Mouse (Mus musculus) R1 (cell line): ENCODE data around the gene Pxn.

ENCODE experiments used
- DNase-seq: peaks from one replicate; pipeline ENCODE4 v3.0.0-alpha.2; 2018; ENCODE audit warnings: low read depth, low spot score

The Pxn gene

DNA sequence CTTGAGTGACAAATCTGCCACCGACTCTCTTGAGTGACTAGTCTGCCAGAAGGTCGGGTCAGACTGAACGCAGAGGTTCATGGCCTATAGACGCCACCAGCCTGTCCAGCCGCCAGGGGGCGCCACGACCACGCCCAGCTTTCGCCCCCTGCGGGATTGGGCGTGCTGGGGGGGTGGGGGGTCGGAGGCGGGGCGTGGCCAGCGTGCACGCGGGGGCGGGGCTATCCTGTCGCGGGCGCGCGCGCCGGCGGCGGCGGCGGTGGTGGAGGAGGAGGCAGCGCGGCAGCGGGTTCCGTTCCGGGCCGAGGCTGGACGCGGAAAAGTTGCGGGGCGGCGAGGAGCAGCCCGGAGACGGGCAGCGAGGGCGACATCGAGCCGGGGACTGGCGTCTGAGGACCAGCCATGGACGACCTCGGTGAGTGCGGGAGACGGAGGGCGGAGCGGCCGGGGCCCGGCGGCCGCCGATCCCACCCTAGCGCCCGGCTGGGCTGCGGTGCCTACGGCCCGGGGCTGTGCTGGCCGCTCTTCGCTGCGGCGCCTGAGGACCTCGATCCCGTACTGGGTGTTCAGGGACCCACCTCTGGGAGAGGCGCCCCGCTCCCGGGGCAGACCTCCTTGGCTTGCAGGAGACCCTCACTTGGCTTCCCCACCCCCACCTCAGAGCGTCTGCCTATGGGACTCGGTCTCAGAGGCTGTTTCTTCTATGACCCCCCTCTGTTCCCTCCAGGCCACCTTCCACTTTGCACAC is at the start of gene Pxn:
Pxn (plus strand) TSS at position 223 of the 748 bp plus-strand sequence.
- DNase-seq = peak; percentile 89

DNA sequence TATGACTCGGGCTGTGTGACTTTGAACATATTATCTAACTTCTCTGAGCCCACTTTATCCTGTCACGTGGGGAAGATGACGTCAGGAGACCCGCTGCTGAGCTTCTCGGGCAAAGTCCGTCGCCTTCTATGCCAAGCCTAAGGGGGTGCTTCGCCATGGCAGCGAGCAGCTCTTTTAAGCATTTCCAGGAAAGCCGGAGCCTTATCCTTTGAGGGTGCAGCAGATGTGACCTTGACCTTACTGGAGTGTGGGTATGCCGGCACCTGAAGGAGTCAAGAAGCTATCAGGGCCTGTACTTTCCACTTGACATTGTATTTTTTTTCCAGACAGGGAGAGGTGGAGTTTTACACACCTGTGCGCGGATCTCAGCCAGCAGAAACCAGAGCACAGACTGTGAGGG is 47.6 kb upstream of the Pxn start:
- DNase-seq = no peak

DNA sequence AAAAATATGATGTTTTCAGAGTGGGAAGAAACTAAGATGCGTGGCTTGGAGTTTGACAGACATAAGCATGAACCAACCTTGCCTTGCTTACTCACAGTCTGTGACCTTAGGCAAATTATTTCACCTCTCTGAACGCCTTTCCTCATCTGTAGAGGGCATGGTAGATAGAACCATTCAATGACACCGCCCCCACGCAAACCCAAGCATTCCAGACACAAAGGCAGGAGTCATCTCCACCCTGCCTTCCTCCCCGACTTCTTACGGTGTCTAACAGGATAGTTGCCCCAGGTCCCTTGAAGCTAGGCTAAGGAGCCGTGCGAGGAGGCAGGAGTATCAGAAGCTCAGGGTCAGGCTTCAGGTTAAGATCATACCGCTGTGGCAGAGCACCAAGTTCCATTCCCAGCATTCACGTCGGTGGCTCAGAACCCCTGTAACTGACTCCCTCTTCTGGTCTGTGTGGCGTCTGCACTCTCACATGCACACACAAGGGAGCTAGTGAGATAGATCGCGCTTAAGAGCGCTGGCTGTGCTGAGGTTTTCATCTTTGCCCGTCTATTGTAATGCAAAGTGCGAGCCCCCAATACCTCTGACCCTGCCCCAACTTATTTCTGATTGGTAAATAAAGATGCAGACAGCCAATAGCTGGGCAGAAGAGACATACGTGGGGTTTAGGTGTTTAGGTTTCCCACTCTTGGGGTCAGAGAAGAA is 41.9 kb upstream of the Pxn start:
- DNase-seq = peak; percentile 99

DNA sequence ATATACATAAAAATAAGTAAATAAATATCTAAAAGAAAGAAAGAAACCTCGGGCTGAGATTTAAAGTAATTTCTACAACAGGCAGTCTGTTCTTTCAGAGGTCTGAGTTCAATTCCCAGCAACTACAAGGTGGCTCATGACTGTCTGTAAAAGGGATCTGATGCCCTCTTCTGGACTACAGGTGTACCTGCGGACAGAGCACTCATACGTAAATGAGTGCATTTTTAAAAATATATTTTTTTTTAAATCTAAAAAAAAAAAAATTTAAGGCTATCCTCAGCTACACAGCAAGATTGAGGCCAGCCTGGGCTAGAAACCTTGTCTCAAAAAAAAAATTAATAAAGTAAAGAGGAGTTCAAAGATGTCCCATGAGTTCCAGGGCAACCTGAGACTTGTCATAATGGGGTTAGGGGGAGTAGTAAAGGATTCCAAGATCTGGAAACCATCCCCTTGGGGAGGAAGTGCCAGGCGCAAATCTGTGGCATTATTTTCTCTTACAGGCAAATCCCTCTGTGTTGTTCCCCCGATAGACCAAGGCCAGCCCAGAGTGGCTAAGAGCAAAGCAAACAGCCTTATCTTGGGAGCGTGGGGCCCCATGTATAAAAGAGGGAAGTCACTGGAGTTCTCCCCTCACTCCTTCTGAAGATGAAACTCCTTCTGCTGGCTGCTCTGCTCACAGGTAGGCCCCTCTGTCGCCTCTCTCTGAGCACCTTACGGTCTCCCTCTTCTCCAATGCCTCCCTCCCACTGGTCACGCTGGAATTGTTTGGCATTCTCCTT is 40.6 kb upstream of the Pxn start, which contains the start of gene Pla2g1b:
Pla2g1b (plus strand) TSS at position 621 of the 779 bp plus-strand sequence.
- peak; percentile 75 for DNase-seq

DNA sequence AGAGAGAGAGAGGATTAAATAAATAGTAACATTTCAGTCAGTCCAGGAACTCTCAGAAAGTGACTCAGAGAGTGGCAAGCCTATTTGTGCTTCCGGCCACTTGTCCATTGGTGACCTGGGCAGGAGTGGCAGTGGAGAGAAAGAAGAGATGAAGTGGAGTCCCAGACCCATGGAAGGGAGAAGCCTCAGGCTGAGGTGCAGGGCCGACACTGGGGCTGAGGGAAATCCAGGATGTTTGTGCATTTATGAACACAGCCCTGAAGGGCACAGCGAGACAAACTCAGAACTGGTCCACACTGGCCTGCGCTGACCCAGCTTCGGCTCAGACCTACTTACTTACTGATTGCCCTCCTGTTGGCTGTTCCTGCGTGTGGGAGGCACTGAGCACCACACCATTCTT is 36.7 kb upstream of the Pxn start:
- no peak for DNase-seq

DNA sequence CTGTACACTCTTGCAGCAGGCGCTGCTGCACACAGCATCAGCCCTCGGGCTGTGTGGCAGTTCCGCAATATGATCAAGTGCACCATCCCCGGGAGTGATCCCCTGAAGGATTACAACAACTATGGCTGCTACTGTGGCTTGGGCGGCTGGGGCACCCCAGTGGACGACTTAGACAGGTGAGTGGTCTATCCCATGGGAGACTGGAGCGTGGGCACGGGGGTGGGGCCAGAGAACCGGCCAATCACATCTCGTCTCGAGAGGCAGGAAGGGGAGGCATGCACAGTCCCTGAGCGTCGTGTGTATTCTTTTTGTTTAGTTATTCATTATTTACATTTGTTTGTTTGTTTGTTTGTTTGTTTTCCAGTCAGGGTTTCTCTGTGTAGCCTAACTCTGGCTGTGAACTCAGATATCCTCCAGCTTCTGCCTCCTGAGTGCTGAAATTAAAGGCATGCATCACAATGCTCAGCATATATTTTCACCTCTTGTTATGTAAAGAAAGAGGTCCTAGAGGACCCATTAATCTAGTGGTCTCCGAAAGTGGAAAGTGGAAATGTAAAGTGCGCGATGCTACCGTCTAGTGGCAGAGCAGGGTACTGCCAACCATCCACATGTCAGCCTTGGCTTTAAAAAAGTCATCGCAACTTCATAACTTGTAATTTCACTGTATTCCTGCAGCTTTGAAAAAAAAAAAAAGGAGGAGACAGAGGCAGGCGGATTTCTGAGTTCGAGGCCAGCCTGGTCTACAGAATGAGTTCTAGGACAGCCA is 35.5 kb upstream of the Pxn start:
- DNase-seq = peak; percentile 63

DNA sequence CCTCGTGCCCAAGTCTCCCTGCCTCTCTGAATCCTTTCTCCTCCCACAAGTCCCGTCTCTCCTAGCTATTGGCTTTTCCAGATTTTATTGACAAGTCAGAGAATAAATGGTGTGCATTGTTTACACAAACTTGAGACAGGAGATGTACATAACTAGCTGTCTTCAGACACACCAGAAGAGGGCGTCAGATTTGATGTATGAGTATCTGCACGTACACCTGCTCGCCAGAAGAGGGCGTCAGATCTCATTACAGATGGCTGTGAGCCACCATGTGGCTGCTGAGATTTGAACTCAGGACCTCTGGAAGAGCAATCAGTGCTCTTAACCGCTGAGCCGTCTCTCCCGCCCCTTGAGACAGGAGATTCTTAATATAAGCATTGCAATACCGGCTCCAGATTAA is 33.3 kb upstream of the Pxn start:
- DNase-seq = peak; percentile 54

DNA sequence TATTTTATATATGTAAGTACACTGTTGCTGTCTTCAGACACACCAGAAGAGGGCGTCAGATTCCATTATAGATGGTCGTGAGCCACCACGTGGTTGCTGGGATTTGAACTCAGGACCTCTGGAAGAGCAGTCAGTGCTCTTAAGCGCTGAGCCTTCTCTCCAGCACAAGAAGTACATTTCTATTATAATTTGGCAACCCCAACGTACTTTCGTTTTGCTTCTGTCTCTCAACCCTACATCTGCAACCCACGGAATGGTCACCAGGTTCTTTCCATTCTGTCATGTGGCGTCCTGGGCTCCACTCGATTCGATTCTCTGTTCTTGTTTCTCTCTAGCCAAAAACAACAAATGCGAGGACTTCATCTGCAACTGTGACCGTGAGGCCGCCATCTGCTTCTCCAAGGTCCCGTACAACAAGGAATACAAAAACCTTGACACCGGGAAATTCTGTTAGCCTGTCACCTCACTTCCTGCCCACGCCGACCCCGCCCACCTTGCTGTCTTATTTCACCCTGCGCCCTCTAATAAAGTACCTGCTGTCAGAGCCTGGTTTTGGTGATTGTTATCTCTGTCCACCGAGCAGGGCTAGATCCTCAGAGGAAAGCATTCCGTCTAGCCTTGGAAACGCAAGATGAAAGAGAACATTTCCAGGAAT is 32.2 kb upstream of the Pxn start:
- DNase-seq = peak; percentile 61

DNA sequence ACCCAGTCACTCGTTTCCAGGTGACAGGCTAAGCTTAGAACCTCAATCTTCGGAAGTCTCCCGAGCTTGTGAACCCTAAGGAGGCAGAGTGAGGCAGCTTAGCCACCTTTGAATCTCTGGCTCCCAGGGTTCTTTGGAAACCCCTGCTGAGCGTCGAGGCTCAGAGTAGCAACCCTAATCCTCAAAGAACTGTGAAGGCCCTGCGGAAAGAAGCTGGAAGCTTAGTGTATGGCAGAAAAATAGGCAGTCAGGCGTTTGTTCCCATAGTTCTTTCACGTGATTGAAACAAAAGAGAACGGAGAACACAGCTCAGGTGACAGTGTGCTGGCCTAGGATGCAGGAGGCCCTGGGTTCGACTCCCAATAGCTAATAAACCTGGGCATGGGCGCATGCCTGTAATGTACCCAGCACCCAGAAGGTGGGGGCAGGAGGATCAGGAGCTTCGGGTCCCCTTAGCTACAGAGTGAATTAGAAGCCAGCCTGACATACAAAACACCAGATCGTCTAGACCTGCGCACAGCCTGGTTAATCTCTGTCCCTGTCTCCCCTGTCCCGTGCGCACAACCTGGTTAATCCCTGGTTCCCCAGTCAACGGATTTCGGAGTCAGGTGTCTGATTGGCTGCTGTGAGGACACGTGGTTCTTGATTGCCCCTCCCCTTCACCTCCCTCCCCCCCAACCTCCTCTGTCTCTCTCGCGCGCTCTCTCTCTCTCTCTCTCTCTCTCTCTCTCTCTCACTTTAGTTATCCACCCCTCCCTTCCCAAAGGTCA is 31.0 kb upstream of the Pxn start:
- DNase-seq = peak; percentile 93

DNA sequence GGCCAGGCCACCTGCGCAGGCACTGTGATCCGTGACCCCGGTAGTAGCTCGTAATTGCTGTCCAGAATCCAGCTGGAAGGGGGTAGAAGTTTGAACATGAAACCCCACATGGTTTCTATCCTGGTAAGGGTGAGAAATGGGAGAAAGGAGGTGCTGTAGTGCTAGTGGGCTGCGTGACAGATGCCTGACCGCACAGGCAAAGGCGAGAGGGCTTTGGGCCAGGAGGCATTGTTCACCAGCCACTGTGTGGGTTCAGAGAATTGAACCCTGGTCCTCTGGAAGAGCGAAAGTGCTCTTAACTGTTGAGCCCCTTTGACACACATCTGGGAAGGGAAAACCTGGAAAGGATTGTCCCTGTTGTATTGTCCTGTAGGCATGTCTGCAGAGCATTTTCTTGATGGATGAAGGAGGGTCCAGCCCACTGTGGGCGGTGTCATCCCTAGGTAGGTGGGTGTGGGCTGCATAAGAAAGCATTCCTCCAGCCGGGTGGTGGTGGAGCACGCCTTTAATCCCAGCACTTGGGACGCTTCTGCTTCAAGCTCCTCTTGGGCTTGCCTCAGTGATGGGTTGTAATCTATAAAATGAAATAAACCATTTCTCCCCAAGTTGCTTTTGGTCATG is 30.3 kb upstream of the Pxn start:
- DNase-seq = peak; percentile 98

DNA sequence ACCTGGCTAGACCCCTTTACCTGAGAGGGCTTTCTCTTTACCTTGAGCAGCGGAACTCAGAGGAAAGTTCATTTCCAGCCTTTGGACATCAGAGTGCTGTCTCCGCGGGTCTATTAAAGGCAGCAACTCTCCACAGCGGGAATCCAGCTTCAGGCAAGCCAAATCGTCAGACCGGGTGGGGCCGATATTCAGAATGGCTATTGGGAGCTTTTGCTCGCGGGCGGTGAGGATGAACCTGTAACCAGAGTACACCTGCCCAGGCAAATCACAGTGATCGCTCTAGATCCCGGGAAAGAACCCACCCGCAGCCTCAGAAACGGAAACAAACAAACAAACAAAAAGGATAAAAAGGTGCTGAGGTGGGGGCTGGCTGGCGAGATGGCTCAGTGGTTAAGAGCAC is 26.9 kb upstream of the Pxn start:
- peak; percentile 82 for DNase-seq

DNA sequence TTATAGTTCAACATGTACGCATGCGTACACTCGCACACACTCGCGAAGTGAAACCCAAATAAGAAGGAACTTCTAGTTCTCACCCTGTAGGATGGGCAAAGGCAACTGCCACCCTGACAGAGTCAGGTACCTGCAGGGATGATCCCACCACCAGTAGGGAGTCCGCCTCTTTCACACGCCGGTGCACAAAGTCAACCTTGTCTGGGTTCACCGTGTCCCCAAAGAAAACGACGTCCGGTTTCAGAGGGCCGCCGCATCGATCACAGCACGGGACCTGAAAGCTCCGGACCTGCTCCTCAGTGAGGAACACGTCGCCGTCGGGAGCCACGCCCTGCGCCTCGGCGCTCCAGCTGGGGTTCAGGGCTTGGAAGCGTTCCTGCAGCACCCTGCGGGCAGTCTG is 26.4 kb upstream of the Pxn start:
- DNase-seq = peak; percentile 60

DNA sequence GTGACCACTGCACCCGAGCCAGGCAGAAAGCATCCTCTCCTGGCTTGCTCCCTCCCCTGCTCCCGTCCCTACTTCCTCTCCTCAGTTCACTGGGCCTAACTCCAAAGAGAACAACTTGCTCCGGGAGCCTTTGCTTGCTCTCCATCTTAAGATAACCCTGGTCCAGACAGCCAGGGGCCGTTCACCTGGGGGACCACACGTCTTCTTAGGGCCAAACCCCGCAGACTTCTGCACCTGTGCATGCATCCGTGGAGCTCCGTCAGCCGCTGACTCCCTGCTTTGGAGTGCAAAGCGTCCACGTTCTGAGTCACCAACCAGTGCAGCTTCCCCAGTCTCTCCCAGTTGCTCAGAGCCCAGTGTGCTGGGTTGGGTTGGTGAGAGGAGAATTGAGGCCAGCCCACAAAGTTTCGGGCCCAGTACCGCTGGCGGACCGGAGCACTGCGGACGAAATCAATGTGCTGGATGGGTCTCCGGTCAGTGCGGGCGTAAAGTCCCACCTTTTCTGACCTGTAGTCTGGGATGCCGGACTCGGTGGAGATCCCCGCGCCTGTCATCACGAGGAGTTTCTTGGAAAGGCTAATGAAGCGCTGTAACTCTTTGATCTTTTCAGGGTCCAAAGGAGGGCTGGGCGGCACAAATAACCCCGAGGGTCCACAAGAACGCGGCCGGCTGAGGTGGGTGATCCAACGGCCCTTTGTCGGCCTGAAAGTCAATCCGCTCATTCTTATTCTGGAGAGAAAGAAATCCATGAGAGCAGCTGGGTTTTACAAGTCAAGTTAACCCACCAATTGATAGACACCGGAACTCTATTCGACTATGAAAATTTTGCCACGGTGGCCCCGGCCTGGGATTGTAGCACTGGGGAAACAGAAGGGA is 23.8 kb upstream of the Pxn start:
- no peak for DNase-seq

DNA sequence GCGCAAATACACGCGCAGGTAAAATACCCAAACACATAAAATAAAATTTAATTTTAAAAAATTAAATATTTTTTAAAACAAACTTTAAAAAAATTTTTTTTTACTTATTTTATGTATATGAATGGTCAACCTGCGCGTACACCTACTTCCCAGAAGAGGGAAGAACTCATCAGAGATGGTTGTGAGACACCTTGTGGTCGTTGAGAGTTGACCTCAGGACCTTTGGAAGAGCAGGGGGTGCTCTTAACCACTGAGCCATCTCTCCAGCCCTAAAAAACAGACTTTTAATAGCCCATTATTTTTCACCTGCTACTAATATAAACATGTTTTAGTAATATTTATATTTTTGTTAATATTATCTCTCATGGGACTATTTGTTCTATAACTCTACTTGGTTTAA is 23.1 kb upstream of the Pxn start:
- peak; percentile 79 for DNase-seq

DNA sequence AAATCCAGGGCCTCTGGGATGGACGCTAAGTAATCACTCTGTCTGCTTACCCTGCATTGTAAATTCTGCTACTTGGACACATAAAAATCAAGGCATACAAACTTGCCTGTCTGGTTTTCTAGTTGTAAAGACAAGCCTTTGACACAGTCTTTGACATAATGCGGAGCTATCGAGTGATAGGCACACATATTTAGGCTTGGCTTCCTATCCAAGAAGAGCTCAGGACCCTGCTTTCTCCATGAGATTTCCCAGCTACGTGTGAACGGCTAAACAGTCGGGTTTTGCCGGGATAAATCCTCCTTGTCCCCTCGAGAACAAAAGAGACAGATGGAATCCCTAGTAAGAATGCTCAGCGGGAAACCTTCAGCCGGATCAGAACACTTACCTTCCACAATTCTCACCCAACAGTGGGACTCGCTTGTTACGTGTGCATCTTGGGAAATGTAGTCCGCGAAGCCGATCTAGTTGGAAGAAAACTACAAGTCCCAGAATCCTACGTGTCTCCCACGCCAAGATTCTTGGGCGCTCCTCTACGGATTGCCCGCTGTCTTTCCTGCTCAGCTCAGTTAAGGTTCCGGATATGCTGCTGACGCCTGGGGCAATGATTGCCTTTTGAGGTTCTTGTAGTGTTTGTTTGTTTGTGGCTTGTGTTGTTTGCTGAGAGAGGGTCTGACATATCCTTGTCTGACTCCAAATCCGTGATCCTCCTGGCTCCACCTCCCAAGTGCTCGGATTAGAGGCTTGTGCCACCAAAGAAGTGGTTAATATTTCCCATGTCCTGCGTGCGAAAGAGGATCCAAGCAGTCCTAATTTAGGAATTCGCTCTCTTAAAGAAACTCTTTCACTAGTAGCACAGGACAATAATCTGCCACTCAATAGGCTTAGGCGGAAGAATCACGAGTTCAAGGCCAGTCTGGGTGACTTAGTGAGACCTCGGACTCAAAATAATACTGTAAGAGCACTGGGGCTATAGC is 22.2 kb upstream of the Pxn start, which contains the start of gene Sirt4:
Sirt4 (minus strand) TSS at position 779 of the 974 bp plus-strand sequence.
- DNase-seq = peak; percentile 99

DNA sequence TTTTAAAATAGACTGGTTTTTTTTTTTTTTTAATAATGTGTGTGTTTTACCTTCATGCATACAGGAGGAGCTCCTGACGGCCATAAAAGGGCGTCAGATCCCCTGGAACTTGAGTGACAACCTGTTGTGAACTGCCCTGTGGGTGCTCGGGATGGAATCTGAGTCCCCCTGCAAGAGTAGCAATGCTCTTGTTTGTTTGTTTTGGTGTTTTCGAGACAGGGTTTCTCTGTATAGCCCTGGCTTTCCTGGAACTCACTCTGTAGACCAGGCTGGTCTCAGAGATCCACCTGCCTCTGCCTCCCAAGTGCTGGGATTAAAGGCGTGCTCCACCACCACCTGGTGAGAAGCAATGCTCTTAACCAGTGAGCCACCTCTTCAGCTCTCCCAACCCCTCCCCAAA is 21.5 kb upstream of the Pxn start:
- no peak for DNase-seq

DNA sequence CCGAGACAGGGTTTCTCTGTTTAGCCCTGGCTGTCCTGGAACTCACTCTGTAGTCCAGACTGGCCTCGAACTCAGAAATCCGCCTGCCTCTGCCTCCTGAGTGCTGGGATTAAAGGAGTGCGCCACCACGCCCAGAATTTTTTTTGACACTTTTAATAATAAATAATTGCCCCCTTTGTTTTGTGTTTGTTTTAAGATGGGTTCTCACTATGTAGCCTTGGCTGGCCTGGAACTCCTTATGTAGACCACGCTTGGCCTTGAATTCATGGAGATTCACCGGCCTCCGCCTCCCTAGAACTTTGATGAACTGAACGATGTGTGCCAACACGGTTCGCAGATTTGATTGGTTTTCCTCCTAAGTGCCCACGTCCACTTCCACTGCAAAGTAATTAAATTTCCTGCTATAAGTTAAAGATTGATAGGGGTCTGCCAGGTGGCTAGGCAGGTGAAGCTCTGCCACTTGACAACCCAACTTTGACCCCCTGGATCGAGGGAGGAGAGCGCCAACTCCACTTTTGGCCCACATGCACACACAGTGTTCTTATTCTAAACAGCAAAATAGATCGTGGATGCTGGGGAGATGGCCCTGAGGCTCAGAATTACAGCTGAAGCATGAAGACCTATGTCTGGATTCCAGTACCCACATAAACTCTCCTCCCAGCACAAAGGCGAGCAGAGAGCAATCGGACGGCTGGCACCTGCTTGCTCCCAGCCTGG is 20.8 kb upstream of the Pxn start:
- DNase-seq = no peak
